Mouse (Mus musculus): ENCODE measurements at regions not wholly inside any gene's neighbourhood (a gene's known extent, or its start where the extent isn't known, plus 50 kb on each side); places are given as distances from the start of the nearest gene placed in this dataset.
A peak's percentile ranks its signal among the peaks of the same experiment; 100 is the strongest.

DNA sequence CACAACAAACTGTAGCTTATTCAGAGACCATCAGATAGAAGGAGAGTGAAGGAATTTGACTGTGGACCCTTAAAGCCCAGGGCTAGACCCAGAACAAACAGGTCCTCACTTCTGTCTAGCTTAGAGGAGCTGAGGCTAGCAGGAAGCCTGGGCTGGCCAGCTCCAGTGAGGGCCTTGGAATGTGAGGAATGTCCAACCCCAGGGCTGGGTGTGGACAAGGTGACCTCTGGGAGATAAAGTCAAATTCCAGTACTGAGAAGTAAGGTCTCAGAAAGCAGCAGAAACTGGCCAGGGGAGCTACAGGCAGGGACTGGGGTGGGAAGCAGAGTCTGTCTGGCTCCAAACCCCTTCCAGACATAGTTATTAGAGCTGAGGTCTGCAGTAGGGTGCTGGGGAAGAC lies 51.0 kb upstream of the Ssbp3 start:
- H3K9ac ChIP-seq (ENCODE audit: low read length): no peak overlapping the region
- ATAC-seq (ENCODE audit: low FRiP score, low TSS enrichment) (peak; percentile 31; the same call in 1 of the 2 replicates), DNase-seq (ENCODE audit: low spot score) (no peak)
- TF ChIP-seq CTCF (IDR thresholded peaks at IDR 0.05; ENCODE audit: low read depth) (no peak), EP300 (optimal IDR thresholded peaks at IDR 0.05) (no peak)
- no peaks in the 10 kb centered on the region for H3K36me3 ChIP-seq (ENCODE audit: control insufficient read depth, insufficient read depth, low read length)
- no peak overlapping the region for H3K4me2 ChIP-seq (replicated peaks; ENCODE audit: low read depth)
- H3K27me3 ChIP-seq (ENCODE audit: control insufficient read depth, insufficient read depth, low read length): no peaks in the 10 kb centered on the region
- no peak overlapping the region for H3K4me3 ChIP-seq (ENCODE audit: low read depth, low read length)
- no peak overlapping the region for H3K27ac ChIP-seq (replicated peaks)
- H3K9me3 ChIP-seq (ENCODE audit: control insufficient read depth, low read length): no peaks in the 10 kb centered on the region
- no peaks in the 10 kb centered on the region; the same call in 1 of the 2 replicates for H3K4me1 ChIP-seq (replicated peaks; ENCODE audit: control insufficient read depth, insufficient read depth)

DNA sequence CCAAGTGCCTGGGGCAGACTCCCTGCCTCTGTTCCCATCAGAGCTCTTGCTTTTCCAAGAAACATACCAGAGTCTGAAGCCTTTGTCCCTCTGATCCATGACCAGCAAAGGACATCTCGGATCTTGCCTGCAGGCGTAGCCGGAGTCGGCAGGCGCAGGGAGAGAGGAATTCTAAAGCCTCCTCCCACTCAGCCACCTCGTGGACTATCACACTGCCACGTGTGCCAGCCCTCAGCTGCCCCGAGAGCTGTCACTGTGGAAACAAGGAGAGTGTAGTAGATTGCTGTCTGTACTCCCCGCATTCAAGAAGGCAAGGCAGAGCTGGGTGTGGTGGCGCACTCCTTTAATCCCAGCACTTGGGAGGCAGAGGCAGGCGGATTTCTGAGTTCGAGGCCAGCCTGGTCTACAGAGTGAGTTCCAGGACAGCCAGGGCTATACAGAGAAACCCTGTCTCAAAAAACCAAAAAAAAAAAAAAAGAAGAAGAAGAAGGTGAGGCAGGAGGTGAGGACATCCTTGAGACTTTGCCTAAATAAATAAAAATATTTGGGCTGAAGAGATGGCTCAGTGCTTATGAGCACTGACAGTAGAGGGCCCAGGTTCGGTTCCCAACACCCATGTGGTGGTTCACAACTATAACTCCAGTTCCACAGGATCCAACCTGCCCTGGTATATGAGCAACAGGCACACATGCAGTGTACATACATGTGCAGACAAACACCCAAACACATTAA lies 52.0 kb upstream of the Ssbp3 start:
- DNase-seq (ENCODE audit: low spot score): no peak
- H3K27ac ChIP-seq (replicated peaks): no peak overlapping the region
- WGBS: 70% methylated on average over 13 of the region's 13 CpGs
- no peak for TF ChIP-seq CTCF (IDR thresholded peaks at IDR 0.05; ENCODE audit: low read depth)
- TF ChIP-seq EP300 (optimal IDR thresholded peaks at IDR 0.05): no peak
- no peak for ATAC-seq (ENCODE audit: low FRiP score, low TSS enrichment)
- no peaks in the 10 kb centered on the region; the same call in 1 of the 2 replicates for H3K4me1 ChIP-seq (replicated peaks; ENCODE audit: control insufficient read depth, insufficient read depth)
- H3K9me3 ChIP-seq (ENCODE audit: control insufficient read depth, low read length): no peaks in the 10 kb centered on the region
- H3K27me3 ChIP-seq (ENCODE audit: control insufficient read depth, insufficient read depth, low read length): no peaks in the 10 kb centered on the region
- no peak overlapping the region for H3K9ac ChIP-seq (ENCODE audit: low read length)
- H3K4me2 ChIP-seq (replicated peaks; ENCODE audit: low read depth): no peak overlapping the region
- no peak overlapping the region for H3K4me3 ChIP-seq (ENCODE audit: low read depth, low read length)
- no peaks in the 10 kb centered on the region for H3K36me3 ChIP-seq (ENCODE audit: control insufficient read depth, insufficient read depth, low read length)

DNA sequence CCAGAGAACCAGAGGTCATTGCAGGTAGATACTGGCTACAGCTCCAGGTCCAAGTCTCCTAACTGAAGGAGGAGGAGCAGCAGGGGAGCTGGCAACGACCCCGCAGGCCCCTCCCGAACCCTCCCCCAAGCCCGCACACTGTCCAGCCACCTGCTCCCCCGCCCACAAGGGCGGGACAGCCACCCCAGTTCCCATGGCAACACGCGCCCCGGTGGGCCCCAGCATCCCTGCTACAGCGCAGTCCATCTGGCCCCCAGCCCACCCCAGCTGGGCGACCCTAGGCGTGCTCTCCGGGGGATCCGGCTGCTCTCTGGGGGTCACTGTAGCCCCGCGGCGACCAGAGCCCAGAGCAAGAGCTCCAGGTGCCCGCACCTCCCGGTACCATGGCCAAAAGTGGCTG lies 51.0 kb upstream of the Acot11 start:
- Histone ChIP-seq H3K27ac (replicated peaks) (no peak overlapping the region), H3K4me2 (replicated peaks; ENCODE audit: low read depth) (no peak overlapping the region), H3K27me3 (ENCODE audit: control insufficient read depth, insufficient read depth, low read length) (no peaks in the 10 kb centered on the region), H3K9ac (ENCODE audit: low read length) (no peak overlapping the region), H3K36me3 (ENCODE audit: control insufficient read depth, insufficient read depth, low read length) (no peaks in the 10 kb centered on the region), H3K4me1 (replicated peaks; ENCODE audit: control insufficient read depth, insufficient read depth) (no peaks in the 10 kb centered on the region; the same call in 1 of the 2 replicates), H3K9me3 (ENCODE audit: control insufficient read depth, low read length) (no peaks in the 10 kb centered on the region), H3K4me3 (ENCODE audit: low read depth, low read length) (no peak overlapping the region)
- 19% methylated on average over 19 of the region's 19 CpGs for WGBS
- no peak for TF ChIP-seq EP300 (optimal IDR thresholded peaks at IDR 0.05)
- TF ChIP-seq CTCF (IDR thresholded peaks at IDR 0.05; ENCODE audit: low read depth): no peak
- no peak for DNase-seq (ENCODE audit: low spot score)
- no peak for ATAC-seq (ENCODE audit: low FRiP score, low TSS enrichment)

DNA sequence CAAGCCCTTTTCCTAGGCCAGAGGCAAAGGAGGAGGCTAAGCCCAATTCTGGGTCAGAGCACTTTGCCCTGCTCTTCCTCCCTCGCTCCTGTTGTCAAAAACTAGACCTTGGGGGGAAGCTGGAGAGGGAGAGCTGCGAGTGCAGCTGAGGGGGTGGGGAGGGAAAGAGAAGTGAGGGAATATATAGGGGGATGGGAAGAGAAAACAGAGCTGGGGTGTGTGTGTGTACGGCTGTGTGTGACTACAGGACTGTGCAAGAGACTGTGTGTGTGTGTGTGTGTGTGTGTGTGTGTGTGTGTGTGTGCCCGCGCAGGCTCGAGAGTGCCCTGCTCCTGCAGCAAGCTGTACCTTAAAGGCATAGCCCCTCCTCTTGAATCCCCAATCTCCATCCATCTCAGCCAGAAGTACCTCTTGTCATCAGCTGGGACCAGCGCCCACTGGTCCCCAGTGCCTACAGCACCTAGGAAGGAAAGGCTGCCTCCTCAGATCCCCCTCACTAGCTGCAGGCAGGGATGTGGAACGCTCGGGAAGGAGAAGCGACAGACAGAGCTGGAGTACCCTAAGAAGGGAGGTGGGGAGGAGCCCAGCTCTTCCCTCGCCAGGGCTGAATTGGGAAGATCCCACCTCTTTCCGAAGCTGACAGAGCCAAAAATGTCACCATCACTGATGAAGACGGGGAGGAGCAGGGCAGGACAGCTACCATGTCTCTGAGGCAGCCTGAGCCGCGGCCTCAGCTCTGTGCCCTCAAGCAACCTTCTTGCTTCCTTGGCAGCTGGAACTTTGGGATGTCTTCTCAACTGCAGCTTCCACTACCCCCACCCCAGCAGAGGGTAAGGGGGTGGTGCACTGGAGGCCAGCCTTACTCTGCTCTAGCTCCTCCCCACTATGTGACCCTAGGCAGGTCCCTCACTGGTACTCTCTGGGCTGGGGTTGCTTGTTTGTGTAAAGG lies 49.8 kb upstream of the Acot11 start:
- DNase-seq (ENCODE audit: low spot score) (no peak), ATAC-seq (ENCODE audit: low FRiP score, low TSS enrichment) (peak; percentile 59; the same call in 1 of the 2 replicates)
- Histone ChIP-seq H3K4me3 (ENCODE audit: low read depth, low read length) (peak overlapping the region; percentile 8; the same call in 1 of the 2 replicates), H3K9ac (ENCODE audit: low read length) (peak overlapping the region; percentile 23; the same call in 1 of the 2 replicates), H3K36me3 (ENCODE audit: control insufficient read depth, insufficient read depth, low read length) (no peaks in the 10 kb centered on the region), H3K4me1 (replicated peaks; ENCODE audit: control insufficient read depth, insufficient read depth) (no peaks in the 10 kb centered on the region; the same call in 1 of the 2 replicates), H3K4me2 (replicated peaks; ENCODE audit: low read depth) (peak overlapping the region; percentile 35), H3K9me3 (ENCODE audit: control insufficient read depth, low read length) (no peaks in the 10 kb centered on the region), H3K27ac (replicated peaks) (peak overlapping the region; percentile 53; the same call in 1 of the 2 replicates), H3K27me3 (ENCODE audit: control insufficient read depth, insufficient read depth, low read length) (no peaks in the 10 kb centered on the region)
- 27% methylated on average over 14 of the region's 15 CpGs for WGBS
- TF ChIP-seq CTCF (IDR thresholded peaks at IDR 0.05; ENCODE audit: low read depth) (no peak), EP300 (optimal IDR thresholded peaks at IDR 0.05) (no peak)
